Mouse (Mus musculus) embryonic fibroblast, embryonic 13.5 days (primary cell): Measurements from ENCODE around the gene Tbx15.

Source experiments
- CTCF ChIP-seq: IDR thresholded peaks from 2 replicates; pipeline ENCODE4 v1.5.1; 2011; ENCODE audit warnings: mild to moderate bottlenecking, control low read depth, low read length, moderate library complexity, borderline replicate concordance; ENCODE audit not compliant: insufficient read depth
- POLR2A ChIP-seq: IDR thresholded peaks from 2 replicates; pipeline ENCODE4 v1.6.1; 2011; ENCODE audit warnings: low read depth, mild to moderate bottlenecking, control low read depth, low read length, moderate library complexity

DNA sequence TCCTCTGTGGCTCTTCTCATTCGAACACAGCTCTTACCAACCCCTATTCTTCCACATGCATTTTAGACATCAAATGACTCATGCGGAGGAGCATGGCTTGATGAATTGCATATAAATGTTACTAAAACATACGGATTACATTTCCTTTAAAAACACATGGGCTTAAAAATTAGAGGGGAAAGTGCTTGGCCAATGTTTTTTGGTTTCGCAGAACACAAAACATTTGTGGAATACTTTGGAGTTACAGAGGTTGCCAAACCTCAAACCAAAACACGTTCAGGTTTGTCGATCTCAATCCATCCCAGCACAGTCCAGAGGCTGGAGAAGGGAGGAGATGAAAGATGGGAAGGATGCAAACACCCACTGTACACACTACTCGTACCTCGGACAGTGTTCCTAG, 90.9 kb downstream of the Tbx15 start:
- TF ChIP-seq POLR2A = no peak
- no peak for TF ChIP-seq CTCF
